Mouse (Mus musculus) MEL (cell line): ENCODE results near the gene Hexim1. TPM values are rescaled to one million over a fixed set of nuclear protein-coding genes. Genes with fewer than 3 reads are reported as not detected.

Experiments used
- DNase-seq: peaks from one replicate; pipeline ENCODE4 v3.0.0; 2011; ENCODE audit warnings: low read depth, low spot score
- H3K27ac ChIP-seq: 2 replicates; pipeline ENCODE4 v1.5.1; 2012; ENCODE audit warnings: low read depth, mild to moderate bottlenecking, control low read depth, low read length, moderate library complexity; ENCODE audit not compliant: control insufficient read depth
- H3K27me3 ChIP-seq, 2 experiments: fragments of 150-350 bp in 1 of 2; sonication (generic) in 1 of 2; 2 replicates each; pipeline ENCODE4 v1.6.1; 2012; ENCODE audit warnings: low read length in 2 of 2, mild to moderate bottlenecking in 2 of 2, improper control_type of control experiment in 1 of 2, moderate library complexity in 1 of 2; ENCODE audit not compliant: insufficient read depth in 2 of 2, control insufficient read depth in 1 of 2
- H3K36me3 ChIP-seq, 2 experiments: 2 replicates each; pipeline ENCODE4 v1.6.1; 2012 to 2014; ENCODE audit warnings: low read length in 2 of 2, improper control_type of control experiment in 1 of 2, inconsistent platforms in 1 of 2, mild to moderate bottlenecking in 1 of 2; ENCODE audit not compliant: insufficient read depth in 2 of 2, control insufficient read depth in 1 of 2
- H3K4me1 ChIP-seq, 2 experiments: fragments of 150-350 bp in 1 of 2; sonication (generic) in 1 of 2; 2 replicates each; pipeline ENCODE4 v1.6.1; 2012; ENCODE audit warnings: low read length in 2 of 2, improper control_type of control experiment in 1 of 2, mild to moderate bottlenecking in 1 of 2; ENCODE audit not compliant: insufficient read depth in 2 of 2, control insufficient read depth in 1 of 2
- H3K4me3 ChIP-seq, 2 experiments: fragments of 150-350 bp in 1 of 2; sonication (generic) in 1 of 2; 2 replicates each; pipeline ENCODE4 v1.5.1; 2012; ENCODE audit warnings: low read depth in 2 of 2, low read length in 2 of 2, mild to moderate bottlenecking in 2 of 2, moderate library complexity in 2 of 2, control low read depth in 1 of 2, improper control_type of control experiment in 1 of 2; ENCODE audit not compliant: control insufficient read depth in 1 of 2, insufficient read depth in 1 of 2
- H3K79me2 ChIP-seq: 2 replicates; pipeline ENCODE4 v1.6.1; 2012; ENCODE audit warnings: mild to moderate bottlenecking, low read length, moderate library complexity; ENCODE audit not compliant: control insufficient read depth, poor library complexity, insufficient read depth
- H3K9ac ChIP-seq: 2 replicates; pipeline ENCODE4 v1.6.1; 2012; ENCODE audit warnings: low read depth, mild to moderate bottlenecking, control low read depth, low read length, moderate library complexity; ENCODE audit not compliant: control insufficient read depth, poor library complexity, severe bottlenecking
- H3K9me3 ChIP-seq: fragments of 150-350 bp; sonication (generic); replicated peaks from 2 replicates; pipeline ENCODE4 v1.6.1; 2012; ENCODE audit warnings: mild to moderate bottlenecking, low read length, improper control_type of control experiment, moderate library complexity; ENCODE audit not compliant: insufficient read depth
- BHLHE40 ChIP-seq: IDR thresholded peaks from 2 replicates; pipeline ENCODE4 v1.6.1; 2012; ENCODE audit warnings: low read depth, mild to moderate bottlenecking, inconsistent platforms, low read length, improper control_type of control experiment, borderline replicate concordance
- CHD1 ChIP-seq: IDR thresholded peaks from 2 replicates; pipeline ENCODE4 v1.6.1; 2012; ENCODE audit warnings: low read depth, mild to moderate bottlenecking, inconsistent platforms, low read length, improper control_type of control experiment
- CHD2 ChIP-seq: IDR thresholded peaks from 2 replicates; pipeline ENCODE4 v1.6.1; 2011; ENCODE audit warnings: low read length, improper control_type of control experiment
- CTCF ChIP-seq, 3 experiments: IDR thresholded peaks in 2 of 3; conservative IDR thresholded peaks in 1 of 3; 2 replicates each; pipeline ENCODE4 v1.5.1; 2011 to 2012; ENCODE audit warnings: low read length in 3 of 3, low read depth in 2 of 3, mild to moderate bottlenecking in 2 of 3, improper control_type of control experiment in 1 of 3, inconsistent platforms in 1 of 3, mixed read lengths in 1 of 3, moderate library complexity in 1 of 3; ENCODE audit not compliant: control insufficient read depth in 1 of 3, insufficient read depth in 1 of 3, poor library complexity in 1 of 3, severe bottlenecking in 1 of 3
- E2F4 ChIP-seq: IDR thresholded peaks from 2 replicates; pipeline ENCODE4 v1.6.1; 2011; ENCODE audit warnings: low read depth, low read length, improper control_type of control experiment, borderline replicate concordance
- ELF1 ChIP-seq: IDR thresholded peaks from 2 replicates; pipeline ENCODE4 v1.6.1; 2014; ENCODE audit warnings: low read depth, mild to moderate bottlenecking, inconsistent platforms, low read length, improper control_type of control experiment, moderate library complexity
- EP300 ChIP-seq, 2 experiments: IDR thresholded peaks; 2 replicates each; pipeline ENCODE4 v1.6.1; 2011; ENCODE audit warnings: improper control_type of control experiment in 2 of 2, low read length in 2 of 2, low read depth in 1 of 2, mild to moderate bottlenecking in 1 of 2
- ETS1 ChIP-seq: IDR thresholded peaks from 2 replicates; pipeline ENCODE4 v1.6.1; 2012; ENCODE audit warnings: low read depth, mild to moderate bottlenecking, inconsistent platforms, low read length, improper control_type of control experiment, moderate library complexity
- GATA1 ChIP-seq: IDR thresholded peaks from 2 replicates; pipeline ENCODE4 v1.6.1; 2011; ENCODE audit warnings: low read depth, low read length, improper control_type of control experiment
- HCFC1 ChIP-seq: IDR thresholded peaks from 2 replicates; pipeline ENCODE4 v1.6.1; 2012; ENCODE audit warnings: low read depth, mild to moderate bottlenecking, inconsistent platforms, low read length, improper control_type of control experiment, moderate library complexity
- MAX ChIP-seq: IDR thresholded peaks from 2 replicates; pipeline ENCODE4 v1.6.1; 2011; ENCODE audit warnings: low read length, improper control_type of control experiment
- MAZ ChIP-seq: IDR thresholded peaks from 2 replicates; pipeline ENCODE4 v1.6.1; 2012; ENCODE audit warnings: low read depth, mild to moderate bottlenecking, inconsistent platforms, low read length, improper control_type of control experiment
- MEF2A ChIP-seq: IDR thresholded peaks from 2 replicates; pipeline ENCODE4 v1.6.1; 2014; ENCODE audit warnings: low read depth, mild to moderate bottlenecking, inconsistent platforms, low read length, improper control_type of control experiment; ENCODE audit not compliant: poor library complexity, insufficient replicate concordance, severe bottlenecking; ENCODE audit errors: extremely low read depth
- MXI1 ChIP-seq: IDR thresholded peaks from 2 replicates; pipeline ENCODE4 v1.6.1; 2011; ENCODE audit warnings: mild to moderate bottlenecking, low read depth, low read length, improper control_type of control experiment
- MYB ChIP-seq: IDR thresholded peaks from 2 replicates; pipeline ENCODE4 v1.6.1; 2011; ENCODE audit warnings: mild to moderate bottlenecking, low read depth, low read length, improper control_type of control experiment
- NRF1 ChIP-seq: IDR thresholded peaks from 2 replicates; pipeline ENCODE4 v1.6.1; 2014; ENCODE audit warnings: low read depth, mild to moderate bottlenecking, inconsistent platforms, low read length, improper control_type of control experiment, moderate library complexity; ENCODE audit not compliant: poor library complexity, insufficient read depth, severe bottlenecking
- POLR2A ChIP-seq, 2 experiments: IDR thresholded peaks; 2 replicates each; pipeline ENCODE4 v1.6.1; 2011 to 2012; ENCODE audit warnings: low read length in 2 of 2, mild to moderate bottlenecking in 2 of 2, control low read depth in 1 of 2, improper control_type of control experiment in 1 of 2, low read depth in 1 of 2, moderate library complexity in 1 of 2; ENCODE audit not compliant: control insufficient read depth in 1 of 2, insufficient read depth in 1 of 2, poor library complexity in 1 of 2
- POLR2AphosphoS2 ChIP-seq: IDR thresholded peaks from 2 replicates; pipeline ENCODE4 v1.6.1; 2011; ENCODE audit warnings: low read length, improper control_type of control experiment
- POLR2AphosphoS5 ChIP-seq: IDR thresholded peaks from 2 replicates; pipeline ENCODE4 v1.6.1; 2012; ENCODE audit warnings: low read depth, borderline replicate concordance, mild to moderate bottlenecking, inconsistent platforms, low read length, moderate library complexity, mixed read lengths
- RAD21 ChIP-seq: IDR thresholded peaks from 2 replicates; pipeline ENCODE4 v1.6.1; 2011; ENCODE audit warnings: mild to moderate bottlenecking, low read depth, low read length, improper control_type of control experiment
- RCOR1 ChIP-seq: IDR thresholded peaks from 2 replicates; pipeline ENCODE4 v1.6.1; 2012; ENCODE audit warnings: low read depth, mild to moderate bottlenecking, inconsistent platforms, low read length, improper control_type of control experiment
- SMC3 ChIP-seq: IDR thresholded peaks from 2 replicates; pipeline ENCODE4 v1.6.1; 2011; ENCODE audit warnings: low read depth, low read length, improper control_type of control experiment
- TAL1 ChIP-seq: IDR thresholded peaks from 2 replicates; pipeline ENCODE4 v1.6.1; 2012; ENCODE audit warnings: mild to moderate bottlenecking, inconsistent platforms, low read length, moderate library complexity, mixed read lengths
- TBP ChIP-seq: IDR thresholded peaks from 2 replicates; pipeline ENCODE4 v1.8.0; 2011; ENCODE audit warnings: low read depth, low read length, improper control_type of control experiment
- TCF12 ChIP-seq: IDR thresholded peaks from 2 replicates; pipeline ENCODE4 v1.6.1; 2014; ENCODE audit warnings: low read depth, mild to moderate bottlenecking, inconsistent platforms, low read length, improper control_type of control experiment, moderate library complexity
- UBTF ChIP-seq: IDR thresholded peaks from 2 replicates; pipeline ENCODE4 v1.6.1; 2012; ENCODE audit warnings: low read depth, mild to moderate bottlenecking, inconsistent platforms, low read length, improper control_type of control experiment, moderate library complexity, borderline replicate concordance; ENCODE audit not compliant: insufficient read depth
- USF1 ChIP-seq: IDR thresholded peaks from 2 replicates; pipeline ENCODE4 v1.6.1; 2014; ENCODE audit warnings: low read depth, mild to moderate bottlenecking, inconsistent platforms, low read length, improper control_type of control experiment, moderate library complexity
- ZC3H11A ChIP-seq: IDR thresholded peaks from 2 replicates; pipeline ENCODE4 v1.6.1; 2012; ENCODE audit warnings: low read depth, mild to moderate bottlenecking, inconsistent platforms, low read length, improper control_type of control experiment
- ZKSCAN1 ChIP-seq: IDR thresholded peaks from 2 replicates; pipeline ENCODE4 v1.6.1; 2012; ENCODE audit warnings: low read depth, mild to moderate bottlenecking, inconsistent platforms, low read length, improper control_type of control experiment, moderate library complexity
- ZMIZ1 ChIP-seq: IDR thresholded peaks from 2 replicates; pipeline ENCODE4 v1.6.1; 2012; ENCODE audit warnings: low read depth, mild to moderate bottlenecking, inconsistent platforms, low read length, improper control_type of control experiment, moderate library complexity
- polyA plus RNA-seq, 2 experiments: library from polyadenylated mRNA; stranded (reverse) in 1 of 2; unstranded in 1 of 2; fragments of >175 nt in 1 of 2; fragments of >200 nt in 1 of 2; gene quantifications; 2 replicates each; pipeline versions ENCODE4 v1.2.1 to v1.2.4; 2012; ENCODE audit warnings: low replicate concordance in 2 of 2, low read depth in 1 of 2; ENCODE audit not compliant: insufficient read length in 2 of 2, insufficient read depth in 1 of 2, missing spikeins in 1 of 2
- total RNA-seq: library from RNA; depleted of rRNA; stranded (reverse); fragments of 300-350 nt; gene quantifications from 2 replicates; pipeline ENCODE4 v1.2.3, GENCODE M21; 2012

The Hexim1 gene
- total and polyA plus RNA-seq, 3 experiments = 17.3 to 25.4 TPM; not detected in 1

DNA sequence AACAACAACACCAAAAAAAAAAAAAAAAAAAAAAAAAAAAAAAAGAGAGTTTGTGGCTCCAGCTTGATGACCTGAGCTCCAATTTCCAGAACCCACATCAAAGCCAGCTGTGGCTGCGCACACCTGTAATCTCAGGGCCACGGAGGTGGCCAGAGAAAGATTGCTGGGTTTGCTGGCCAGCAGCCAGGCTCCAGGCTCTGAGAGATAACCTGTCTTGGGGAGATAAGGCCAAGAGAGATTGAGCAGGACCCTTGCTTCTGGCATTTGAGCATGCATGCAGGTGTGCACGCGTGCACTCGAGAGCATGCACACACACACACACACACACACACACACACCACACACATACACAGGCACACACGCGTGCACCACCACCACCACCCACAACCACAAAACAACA lies 22.7 kb upstream of the Hexim1 start:
- Histone ChIP-seq H3K9ac (no peak overlapping the region), H3K36me3 (no peaks in the 10 kb centered on the region), H3K79me2 (no peaks in the 10 kb centered on the region), H3K4me3 (no peak overlapping the region), H3K27me3 (no peaks in the 10 kb centered on the region), H3K4me1 (peaks cover 0 to 5% of the 10 kb centered on the region in 2 experiments; a peak in 1 of 4 replicates), H3K27ac (no peak overlapping the region), H3K9me3 (no peaks in the 10 kb centered on the region)
- TF ChIP-seq ZMIZ1 = no peak
- peak; percentile 52; the same call in 1 of the 2 replicates for TF ChIP-seq ETS1
- TF ChIP-seq TAL1 = peak; percentile 46; the same call in 1 of the 2 replicates
- TF ChIP-seq MAZ = no peak
- TF ChIP-seq MEF2A = no peak
- no peak for TF ChIP-seq USF1
- TF ChIP-seq MYB = no peak
- no peak for TF ChIP-seq CTCF (IDR thresholded peaks at IDR 0.05 in 2 of 3, conservative IDR thresholded peaks at IDR 0.05 in 1 of 3; ENCODE audit: control insufficient read depth in 1 of 3, insufficient read depth in 1 of 3, low read depth in 2 of 3, low read length in 3 of 3, poor library complexity in 1 of 3, severe bottlenecking in 1 of 3)
- TF ChIP-seq E2F4 = no peak
- no peak for TF ChIP-seq POLR2A (IDR thresholded peaks at IDR 0.05; ENCODE audit: control insufficient read depth in 1 of 2, insufficient read depth in 1 of 2, low read depth in 1 of 2, low read length in 2 of 2, poor library complexity in 1 of 2)
- TF ChIP-seq RCOR1 = peak; percentile 97
- TF ChIP-seq RAD21 = no peak
- no peak for TF ChIP-seq POLR2AphosphoS5
- TF ChIP-seq MXI1 = no peak
- TF ChIP-seq TBP = no peak
- TF ChIP-seq SMC3 = no peak
- no peak for TF ChIP-seq ZC3H11A
- no peak for TF ChIP-seq HCFC1
- no peak for TF ChIP-seq POLR2AphosphoS2
- no peak for TF ChIP-seq CHD2
- peak; percentile 91 for TF ChIP-seq TCF12
- TF ChIP-seq ELF1 = no peak
- no peak for TF ChIP-seq CHD1
- peak; percentile 12; the same call in 1 of the 2 replicates for TF ChIP-seq BHLHE40
- no peak for TF ChIP-seq ZKSCAN1
- no peak for TF ChIP-seq MAX
- peak; percentile 57 to 78 for TF ChIP-seq EP300 (IDR thresholded peaks at IDR 0.05; ENCODE audit: low read depth in 1 of 2, low read length in 2 of 2)
- TF ChIP-seq NRF1 = no peak
- TF ChIP-seq UBTF = no peak
- TF ChIP-seq GATA1 = peak; percentile 85
- peak; percentile 40 for DNase-seq
